Mouse (Mus musculus) heart, embryonic 13.5 days (tissue): ENCODE measurements around the gene Mnt. TPM values are rescaled to one million over a fixed set of nuclear protein-coding genes. Genes with fewer than 3 reads are reported as not detected.
A peak's percentile ranks its signal among the peaks of the same experiment; 100 is the strongest.

Experiments used
- ATAC-seq: fragments of 200-750 bp; cut with Nextera tagmentation; 2 replicates; pipeline ENCODE4 v1.8.0; 2017; ENCODE audit warnings: moderate TSS enrichment; ENCODE audit not compliant: insufficient number of reproducible peaks, low FRiP score, low TSS enrichment; ENCODE audit errors: extremely low read depth
- H3K27ac ChIP-seq: fragments of 300-500 bp; sonication (generic); replicated peaks from 2 replicates; pipeline ENCODE4 v1.5.1; 2015; ENCODE audit warnings: moderate library complexity, mild to moderate bottlenecking, inconsistent platforms
- H3K27me3 ChIP-seq: fragments of 300-500 bp; sonication (generic); replicated peaks from 2 replicates; pipeline ENCODE4 v1.6.1; 2015; ENCODE audit warnings: mild to moderate bottlenecking, inconsistent platforms
- H3K36me3 ChIP-seq: fragments of 300-500 bp; sonication (generic); 2 replicates; pipeline ENCODE4 v1.6.1; 2015; ENCODE audit warnings: mild to moderate bottlenecking, inconsistent platforms
- H3K4me1 ChIP-seq: fragments of 300-500 bp; sonication (generic); 2 replicates; pipeline ENCODE4 v1.6.1; 2015; ENCODE audit warnings: inconsistent platforms
- H3K4me2 ChIP-seq: fragments of 300-500 bp; sonication (generic); 2 replicates; pipeline ENCODE4 v1.6.1; 2015; ENCODE audit warnings: inconsistent platforms, mild to moderate bottlenecking, moderate library complexity
- H3K4me3 ChIP-seq: fragments of 300-500 bp; sonication (generic); 2 replicates; pipeline ENCODE4 v1.5.1; 2015; ENCODE audit warnings: moderate library complexity, mild to moderate bottlenecking, inconsistent platforms
- H3K9ac ChIP-seq: fragments of 300-500 bp; sonication (generic); 2 replicates; pipeline ENCODE4 v1.6.1; 2015; ENCODE audit warnings: inconsistent platforms, mild to moderate bottlenecking, moderate library complexity
- H3K9me3 ChIP-seq: fragments of 300-500 bp; sonication (generic); 2 replicates; pipeline ENCODE4 v1.6.1; 2016; ENCODE audit warnings: inconsistent platforms
- WGBS: fragments of 180-500 bp; shearing (Covaris S2); methylation state at CpG from one replicate; pipeline ENCODE4 v1.1.7; 2015; ENCODE audit warnings: mixed read lengths; 5-methylcytosine and 5-hydroxymethylcytosine counted together
- polyA plus RNA-seq: library from polyadenylated mRNA; unstranded; fragments of >200 nt; fragmentation: Nextera tagmentation; extraction: Ambion mirVana; gene quantifications from 2 replicates; pipeline ENCODE4 v1.2.1, GENCODE M21; 2015

Gene Mnt
- polyA plus RNA-seq, 1 experiment from 2014 or later, result 3.5 TPM

DNA sequence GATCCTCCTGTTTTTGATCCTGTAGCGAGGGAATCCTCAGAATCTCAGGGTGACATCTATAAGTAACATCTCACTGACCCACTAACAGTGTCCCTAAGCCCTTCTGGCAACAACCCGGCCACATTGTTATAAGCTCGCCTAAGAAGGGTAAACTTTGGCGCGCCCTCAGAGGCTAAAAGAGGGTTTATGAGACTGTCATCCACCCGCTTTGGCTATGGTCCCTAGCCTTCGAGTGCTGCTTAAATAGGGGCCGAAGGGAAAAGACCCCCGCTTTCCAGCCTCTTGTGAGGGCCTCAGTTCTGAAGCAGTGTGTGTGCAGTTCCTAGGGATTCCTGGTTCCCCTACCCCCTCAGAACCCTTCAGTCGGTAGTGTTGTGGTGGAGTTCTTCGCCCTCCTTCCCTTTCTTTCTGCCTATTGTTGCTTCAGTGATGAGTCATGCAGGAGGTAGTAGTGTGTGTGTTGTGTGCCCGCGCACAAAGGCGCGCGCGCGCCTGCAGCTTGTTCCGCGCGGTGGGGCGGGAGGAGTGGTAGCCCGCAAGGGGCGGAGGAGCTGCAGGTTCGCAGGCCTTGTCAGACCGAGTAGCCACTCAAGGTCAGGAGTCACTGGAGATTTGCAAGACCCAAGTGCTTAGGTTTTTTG, 1.9 kb downstream of the Mnt start:
- H3K4me3 ChIP-seq, result peak overlapping the region; percentile 95
- H3K9ac ChIP-seq, result peak overlapping the region; percentile 87
- H3K4me2 ChIP-seq, result peak overlapping the region; percentile 99
- no peak for ATAC-seq
- peaks cover 73% of the 10 kb centered on the region for H3K4me1 ChIP-seq
- H3K27me3 ChIP-seq, result no peaks in the 10 kb centered on the region
- H3K9me3 ChIP-seq, result no peaks in the 10 kb centered on the region
- WGBS, result 2% methylated on average over 26 of the region's 26 CpGs
- peaks cover 9% of the 10 kb centered on the region; the same call in 1 of the 2 replicates for H3K36me3 ChIP-seq
- peak overlapping the region; percentile 100 for H3K27ac ChIP-seq

DNA sequence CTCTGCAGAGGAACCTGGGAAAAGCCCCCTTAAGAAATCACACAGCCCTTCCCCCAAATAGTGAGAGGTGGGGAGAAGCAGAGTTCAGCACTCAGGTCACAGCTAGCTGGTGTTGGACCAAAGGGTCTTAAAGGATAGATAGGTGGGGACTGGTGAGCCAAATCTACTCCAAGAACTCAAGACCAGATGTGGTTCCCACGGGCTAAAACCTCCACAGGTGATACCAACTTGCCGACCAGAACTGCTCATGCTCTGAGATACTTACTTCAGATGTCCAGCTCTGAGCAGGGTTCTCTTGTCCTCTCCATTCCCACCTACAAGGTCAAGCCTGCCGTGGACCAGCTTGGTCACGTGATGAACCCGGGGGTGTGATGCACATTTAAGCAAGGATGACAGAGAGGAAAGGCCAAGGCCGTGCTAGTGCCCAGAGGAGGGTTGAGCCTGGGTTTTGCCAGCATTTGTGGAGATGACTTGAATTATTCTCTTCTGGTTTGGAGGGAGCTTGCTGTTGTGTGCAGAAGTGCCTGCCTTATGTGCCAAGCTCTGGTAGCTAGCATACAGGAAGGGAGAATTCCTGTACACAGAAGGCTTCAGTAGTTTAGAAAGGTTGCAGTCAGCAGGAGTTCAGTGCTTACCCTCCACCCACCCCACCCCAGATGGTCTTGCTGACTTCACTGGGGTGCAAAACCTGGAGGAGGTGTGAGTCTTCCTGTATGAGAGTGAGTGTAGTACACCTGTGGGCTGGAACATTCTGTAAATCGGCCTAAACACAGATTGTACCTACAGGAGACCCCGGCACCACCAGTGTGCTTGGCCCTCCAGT, 3.0 kb downstream of the Mnt start:
- Histone ChIP-seq H3K4me2 (peak overlapping the region; percentile 99), H3K27ac (peak overlapping the region; percentile 100), H3K4me1 (peaks cover 64% of the 10 kb centered on the region), H3K9me3 (no peaks in the 10 kb centered on the region), H3K36me3 (peaks cover 9% of the 10 kb centered on the region; the same call in 1 of the 2 replicates), H3K4me3 (peak overlapping the region; percentile 95), H3K27me3 (no peaks in the 10 kb centered on the region), H3K9ac (peak overlapping the region; percentile 87)
- WGBS, result 69% methylated on average over 8 of the region's 8 CpGs
- ATAC-seq, result no peak

DNA sequence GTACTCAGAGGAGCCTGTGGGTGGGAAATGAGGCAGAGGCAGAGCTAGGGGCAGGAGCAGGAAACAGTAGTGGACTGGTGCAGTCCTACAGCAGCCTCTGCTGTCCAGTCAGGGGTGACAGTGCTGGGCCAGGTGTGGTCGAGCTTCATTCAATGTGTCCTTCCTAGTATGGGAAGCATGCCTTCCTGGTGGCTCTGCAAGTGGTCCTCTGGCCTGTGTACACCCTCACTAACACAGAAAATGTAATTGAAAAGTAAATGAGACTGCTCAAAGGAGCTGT, 3.6 kb downstream of the Mnt start:
- Histone ChIP-seq H3K9me3 (no peaks in the 10 kb centered on the region), H3K27me3 (no peaks in the 10 kb centered on the region), H3K27ac (peak overlapping the region; percentile 100), H3K4me2 (peak overlapping the region; percentile 99), H3K4me1 (peaks cover 64% of the 10 kb centered on the region), H3K4me3 (0 out of 2 replicates have a peak overlapping the region, but pooled peaks have one; percentile 95), H3K9ac (peak overlapping the region; percentile 87), H3K36me3 (peaks cover 9% of the 10 kb centered on the region; the same call in 1 of the 2 replicates)
- 25% methylated on average over 1 of the region's 1 CpGs for WGBS
- no peak for ATAC-seq

DNA sequence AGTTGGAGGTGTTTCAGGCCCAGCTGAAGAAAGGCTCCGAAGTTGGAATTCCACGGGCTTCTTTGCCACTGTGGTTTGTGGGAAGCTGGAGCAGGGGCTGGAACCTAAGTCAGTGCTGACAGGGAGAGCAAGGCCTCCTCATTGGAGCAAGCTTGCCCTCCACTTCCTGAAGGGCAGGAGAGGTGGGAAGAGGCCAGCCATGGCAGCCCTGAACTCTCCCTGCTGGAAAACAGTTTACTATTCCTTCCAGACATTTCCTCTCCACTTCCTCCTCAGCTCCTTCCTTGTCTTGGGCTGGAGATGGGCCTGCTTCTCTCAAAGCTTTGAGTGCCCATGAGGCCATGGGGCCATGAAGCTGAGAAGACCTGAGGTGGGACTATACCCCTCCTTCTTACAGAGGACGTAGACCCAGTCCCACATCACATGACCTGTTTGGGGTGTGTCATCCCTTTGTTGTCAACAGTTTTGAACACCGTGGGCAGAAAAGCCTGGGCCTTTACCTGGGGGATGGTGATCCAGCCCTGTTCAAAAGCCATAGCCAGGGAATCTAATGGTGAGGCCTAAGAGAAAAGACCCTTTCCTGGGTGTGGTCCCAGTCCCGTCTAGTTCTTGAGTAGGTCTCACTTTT, 4.0 kb downstream of the Mnt start:
- no peak overlapping the region for H3K4me3 ChIP-seq
- H3K9me3 ChIP-seq, result no peaks in the 10 kb centered on the region
- WGBS, result 38% methylated on average over 5 of the region's 5 CpGs
- peak overlapping the region; percentile 99 for H3K4me2 ChIP-seq
- peaks cover 12% of the 10 kb centered on the region for H3K36me3 ChIP-seq
- no peak for ATAC-seq
- H3K9ac ChIP-seq, result peak overlapping the region; percentile 87
- H3K4me1 ChIP-seq, result peaks cover 66% of the 10 kb centered on the region
- H3K27me3 ChIP-seq, result no peaks in the 10 kb centered on the region
- peak overlapping the region; percentile 100 for H3K27ac ChIP-seq

DNA sequence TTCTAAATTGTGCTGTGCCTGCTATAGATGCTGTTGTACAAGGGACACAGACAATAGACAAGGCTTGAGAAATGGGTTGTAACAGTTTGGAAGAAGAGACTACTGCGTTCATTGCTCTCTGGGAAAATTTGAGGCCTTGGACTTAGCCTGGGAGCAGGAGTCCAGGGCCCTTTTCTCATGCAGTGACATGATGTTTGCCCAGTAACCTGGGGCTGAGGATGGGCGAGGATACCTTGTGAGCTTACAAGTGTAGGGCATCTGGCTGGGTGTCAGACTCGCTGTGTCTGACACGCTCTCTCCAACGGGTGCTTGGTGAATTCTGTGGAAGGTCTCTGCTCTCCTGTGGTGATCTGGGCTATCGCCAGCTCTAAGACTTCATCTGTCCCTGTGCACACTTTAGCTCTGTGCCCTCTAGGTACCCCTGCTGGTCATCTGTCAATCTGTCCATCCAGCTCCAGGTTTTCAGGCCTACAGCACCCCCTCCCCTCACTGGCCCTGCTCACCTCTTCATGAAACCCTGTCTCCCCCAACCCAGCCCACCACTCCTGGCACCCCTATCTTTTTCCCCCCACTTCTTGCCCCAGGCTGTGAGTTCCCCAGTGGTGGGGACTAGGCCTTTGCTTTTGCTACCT, 5.0 kb downstream of the Mnt start:
- H3K4me2 ChIP-seq, result peak overlapping the region; percentile 16; the same call in 1 of the 2 replicates
- H3K27me3 ChIP-seq, result no peaks in the 10 kb centered on the region
- 87% methylated on average over 6 of the region's 6 CpGs for WGBS
- no peak overlapping the region for H3K4me3 ChIP-seq
- H3K36me3 ChIP-seq, result peaks cover 18% of the 10 kb centered on the region
- H3K9me3 ChIP-seq, result no peaks in the 10 kb centered on the region
- peaks cover 75% of the 10 kb centered on the region for H3K4me1 ChIP-seq
- H3K27ac ChIP-seq, result no peak overlapping the region
- ATAC-seq, result no peak
- H3K9ac ChIP-seq, result peak overlapping the region; percentile 88; the same call in 1 of the 2 replicates

GRCm38 (mm10) chr11:74836225-74837055, 5.7 kb downstream of the Mnt start:
- no peak for ATAC-seq
- Histone ChIP-seq H3K27ac (peak overlapping the region; percentile 99; the same call in 1 of the 2 replicates), H3K27me3 (no peaks in the 10 kb centered on the region), H3K9me3 (no peaks in the 10 kb centered on the region), H3K4me2 (peak overlapping the region; percentile 89), H3K9ac (peak overlapping the region; percentile 88), H3K4me1 (peaks cover 83% of the 10 kb centered on the region), H3K4me3 (0 out of 2 replicates have a peak overlapping the region, but pooled peaks have one; percentile 1), H3K36me3 (peaks cover 21% of the 10 kb centered on the region)
- WGBS, result 90% methylated on average over 22 of the region's 22 CpGs

GRCm38 (mm10) chr11:74837056-74837693, 6.5 kb downstream of the Mnt start:
- H3K27me3 ChIP-seq, result no peaks in the 10 kb centered on the region
- no peak for ATAC-seq
- WGBS, result 43% methylated on average over 16 of the region's 16 CpGs
- peak overlapping the region; percentile 58 for H3K4me3 ChIP-seq
- peaks cover 89% of the 10 kb centered on the region for H3K4me1 ChIP-seq
- H3K36me3 ChIP-seq, result peaks cover 27% of the 10 kb centered on the region
- H3K27ac ChIP-seq, result peak overlapping the region; percentile 99
- peak overlapping the region; percentile 89 for H3K4me2 ChIP-seq
- peak overlapping the region; percentile 88 for H3K9ac ChIP-seq
- no peaks in the 10 kb centered on the region for H3K9me3 ChIP-seq

DNA sequence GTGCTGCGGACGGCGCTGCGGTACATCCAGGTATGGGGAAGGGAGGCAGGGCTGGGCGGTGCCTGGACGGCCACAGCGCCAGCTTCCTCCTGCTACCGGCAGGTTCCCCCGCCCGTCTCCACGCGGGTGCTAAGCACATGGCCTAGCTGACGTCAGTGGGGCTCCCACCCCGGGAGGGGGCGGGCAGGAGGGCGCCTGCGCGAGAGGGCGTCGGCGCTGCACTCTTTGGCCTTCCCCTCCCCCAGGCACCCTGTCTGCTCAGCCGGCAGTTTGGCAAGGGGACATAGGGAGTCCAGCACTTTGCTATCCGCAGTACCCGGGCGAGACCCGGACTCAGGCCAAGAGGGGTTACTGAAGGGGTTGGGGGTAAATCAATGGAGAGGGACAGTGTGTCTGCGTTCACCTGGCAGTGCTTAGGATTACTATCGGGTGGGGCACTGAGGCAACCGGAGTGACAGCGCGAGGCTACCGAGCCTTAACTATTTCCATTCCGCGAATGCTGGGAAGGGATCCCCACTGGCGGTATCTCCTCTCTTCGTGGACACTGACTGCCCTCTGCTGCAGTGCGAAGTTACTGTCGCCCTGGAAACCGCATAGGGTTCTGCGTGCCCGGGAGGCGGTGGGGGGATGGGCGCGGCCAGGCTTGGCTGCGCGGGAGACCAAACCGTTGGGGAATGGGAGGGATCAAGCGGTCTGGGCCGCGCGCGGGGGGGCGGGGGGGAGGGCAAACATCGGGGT, 7.1 kb downstream of the Mnt start:
- H3K4me2 ChIP-seq, result peak overlapping the region; percentile 89
- peak overlapping the region; percentile 58 for H3K4me3 ChIP-seq
- peak; percentile 78 for ATAC-seq
- peak overlapping the region; percentile 99 for H3K27ac ChIP-seq
- no peaks in the 10 kb centered on the region for H3K9me3 ChIP-seq
- no peaks in the 10 kb centered on the region for H3K27me3 ChIP-seq
- peaks cover 34% of the 10 kb centered on the region for H3K36me3 ChIP-seq
- WGBS, result under 1% methylated on average over 52 of the region's 54 CpGs
- H3K4me1 ChIP-seq, result peaks cover 89% of the 10 kb centered on the region
- peak overlapping the region; percentile 88 for H3K9ac ChIP-seq

DNA sequence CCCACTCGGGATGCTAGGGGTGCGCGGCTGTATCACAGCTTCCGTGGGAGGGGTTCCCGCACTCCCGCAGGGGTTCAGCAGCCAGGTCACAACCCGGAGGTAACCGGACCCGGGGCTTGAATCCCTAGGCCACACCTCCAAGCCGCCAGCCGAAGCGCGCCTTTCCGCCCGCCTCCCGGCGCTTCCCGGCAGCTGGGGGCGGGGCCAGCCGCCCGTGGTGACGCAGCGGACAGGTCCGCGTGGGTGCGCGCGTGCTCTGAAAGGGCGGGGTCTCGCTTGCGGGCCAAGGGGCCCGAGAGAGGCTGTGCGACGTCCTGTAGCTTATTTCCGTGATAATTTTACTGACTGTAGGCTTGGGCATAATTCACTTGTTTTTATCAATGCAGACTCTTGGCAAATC, 7.7 kb downstream of the Mnt start:
- H3K4me1 ChIP-seq, result peaks cover 89% of the 10 kb centered on the region
- under 1% methylated on average over 35 of the region's 35 CpGs for WGBS
- ATAC-seq, result peak; percentile 62
- H3K4me2 ChIP-seq, result peak overlapping the region; percentile 89
- H3K4me3 ChIP-seq, result peak overlapping the region; percentile 58
- H3K9me3 ChIP-seq, result no peaks in the 10 kb centered on the region
- H3K9ac ChIP-seq, result peak overlapping the region; percentile 88
- peaks cover 40% of the 10 kb centered on the region for H3K36me3 ChIP-seq
- H3K27ac ChIP-seq, result peak overlapping the region; percentile 99
- H3K27me3 ChIP-seq, result no peaks in the 10 kb centered on the region
